In the genomic region with DNA sequence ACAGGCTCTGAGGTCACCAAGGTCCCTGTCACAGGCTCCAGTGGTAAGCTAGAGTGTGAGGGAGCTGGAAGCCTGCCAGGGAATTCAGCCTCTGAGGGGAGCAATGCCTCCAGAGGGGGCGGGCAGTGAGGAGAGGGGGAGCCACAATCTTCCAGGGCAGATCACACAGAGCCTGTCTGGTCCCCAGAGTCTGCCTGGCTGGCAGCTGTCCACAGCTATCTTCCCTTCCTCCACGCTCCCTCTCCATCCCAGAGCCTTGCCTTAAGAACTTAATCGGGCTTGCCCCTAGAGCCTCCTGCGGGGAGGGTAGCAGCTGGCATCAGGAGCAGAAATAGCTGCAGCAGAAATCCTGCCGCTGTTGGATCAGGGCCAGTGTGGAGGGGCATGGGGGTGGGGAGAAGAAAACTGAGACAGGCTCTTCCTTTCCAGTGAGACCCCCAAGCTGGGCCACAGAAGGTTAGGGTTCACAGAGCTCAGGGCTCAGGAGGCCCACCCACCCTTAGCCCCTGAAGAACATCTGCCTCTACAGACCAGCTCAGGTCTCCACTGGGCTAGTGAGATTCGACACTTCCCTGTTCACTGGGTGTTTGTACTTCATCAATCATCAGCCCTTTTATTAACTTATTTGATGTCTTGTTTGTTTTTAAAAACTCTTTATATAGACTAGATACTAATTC, we compare ENCODE assay signal across 9 mouse cellular contexts. TPM values are rescaled to one million over a fixed set of nuclear protein-coding genes. Genes with fewer than 3 reads are reported as not detected.
DNase-seq lines count a peak whose midpoint lies in the region; ATAC-seq and TF ChIP-seq lines count a peak whose summit lies in the region.
"Had no signal": no experiment of that assay in that cellular context is flagged by ENCODE, and none has a peak within 500 bp of the region (broad histone marks: within the 10 kb centered on the region; RNA-seq: fewer than 3 reads in every experiment).

No protein-coding gene starts in this region.

- H3K4me1 ChIP-seq in liver, postnatal 0 days (ENCODE audit: insufficient read depth) = no peaks in the 10 kb centered on the region
- no peaks in the 10 kb centered on the region; the same call in 1 of the 2 replicates for H3K4me1 ChIP-seq in forebrain, embryonic 11.5 days (replicated peaks; ENCODE audit: control insufficient read depth, insufficient read depth, low read length)
- H3K4me1 ChIP-seq in intestine, embryonic 15.5 days (replicated peaks) = peaks cover 17% of the 10 kb centered on the region
- peaks cover 32% of the 10 kb centered on the region for H3K4me1 ChIP-seq in midbrain, embryonic 12.5 days

- no peak overlapping the region for H3K4me3 ChIP-seq in liver, postnatal 0 days (ENCODE audit: low read depth, low read length)
- H3K4me3 ChIP-seq in forebrain, embryonic 11.5 days (ENCODE audit: low read depth, low read length) = no peak overlapping the region
- H3K4me3 ChIP-seq in intestine, embryonic 15.5 days (replicated peaks) = no peak overlapping the region
- no peak overlapping the region for H3K4me3 ChIP-seq in midbrain, embryonic 12.5 days

- no peaks in the 10 kb centered on the region for H3K9me3 ChIP-seq in liver, postnatal 0 days (ENCODE audit: low read length)
- H3K9me3 ChIP-seq in forebrain, embryonic 11.5 days (ENCODE audit: control insufficient read depth, low read length) = no peaks in the 10 kb centered on the region
- no peaks in the 10 kb centered on the region for H3K9me3 ChIP-seq in intestine, embryonic 15.5 days
- H3K9me3 ChIP-seq in midbrain, embryonic 12.5 days = no peaks in the 10 kb centered on the region

- no peak for TF ChIP-seq CTCF in liver, postnatal 0 days (IDR thresholded peaks at IDR 0.05; ENCODE audit: low read depth)

- H3K4me2 ChIP-seq in liver, postnatal 0 days (ENCODE audit: low read depth, low read length) = no peak overlapping the region
- H3K4me2 ChIP-seq in forebrain, embryonic 11.5 days (ENCODE audit: low read depth, low read length, severe bottlenecking) = no peak overlapping the region
- H3K4me2 ChIP-seq in intestine, embryonic 15.5 days (replicated peaks) = no peak overlapping the region
- no peak overlapping the region for H3K4me2 ChIP-seq in midbrain, embryonic 12.5 days (replicated peaks)

- no peak for TF ChIP-seq EP300 in liver, postnatal 0 days (IDR thresholded peaks at IDR 0.05; ENCODE audit: low read depth)

- no peaks in the 10 kb centered on the region for H3K27me3 ChIP-seq in liver, postnatal 0 days (ENCODE audit: insufficient read depth, low read length)
- H3K27me3 ChIP-seq in forebrain, embryonic 11.5 days (ENCODE audit: control insufficient read depth, insufficient read depth, low read length) = no peaks in the 10 kb centered on the region
- H3K27me3 ChIP-seq in intestine, embryonic 15.5 days (replicated peaks) = no peaks in the 10 kb centered on the region; the same call in 1 of the 2 replicates
- H3K27me3 ChIP-seq in midbrain, embryonic 12.5 days = peaks cover 6% of the 10 kb centered on the region; the same call in 1 of the 2 replicates

- H3K27ac ChIP-seq in liver, postnatal 0 days (ENCODE audit: low read depth) = no peak overlapping the region
- no peak overlapping the region for H3K27ac ChIP-seq in forebrain, embryonic 11.5 days (ENCODE audit: low read depth, low read length)
- no peak overlapping the region for H3K27ac ChIP-seq in intestine, embryonic 15.5 days
- H3K27ac ChIP-seq in midbrain, embryonic 12.5 days (replicated peaks) = peak overlapping the region; percentile 52

- H3K9ac ChIP-seq in liver, postnatal 0 days (replicated peaks) = no peak overlapping the region
- H3K9ac ChIP-seq in forebrain, embryonic 11.5 days (ENCODE audit: low read length) = no peak overlapping the region
- no peak overlapping the region for H3K9ac ChIP-seq in intestine, embryonic 15.5 days
- no peak overlapping the region for H3K9ac ChIP-seq in midbrain, embryonic 12.5 days (replicated peaks)

- no peaks in the 10 kb centered on the region for H3K36me3 ChIP-seq in liver, postnatal 0 days (replicated peaks; ENCODE audit: insufficient read depth, low read length)
- no peaks in the 10 kb centered on the region for H3K36me3 ChIP-seq in forebrain, embryonic 11.5 days (ENCODE audit: control insufficient read depth, insufficient read depth, low read length)
- no peaks in the 10 kb centered on the region for H3K36me3 ChIP-seq in intestine, embryonic 15.5 days
- H3K36me3 ChIP-seq in midbrain, embryonic 12.5 days = no peaks in the 10 kb centered on the region

- ATAC-seq in liver, postnatal 0 days = no peak
- ATAC-seq in forebrain, embryonic 11.5 days (replicated peaks; ENCODE audit: low FRiP score) = peak; percentile 55; the same call in 1 of the 2 replicates
- ATAC-seq in intestine, embryonic 15.5 days = peak; percentile 75
- ATAC-seq in midbrain, embryonic 12.5 days (ENCODE audit: low FRiP score, low read depth) = peak; percentile 76

- DNase-seq in liver = peak; percentile 52
- no peak for DNase-seq in liver, postnatal 0 days
- peak; percentile 56 for DNase-seq in forebrain, embryonic 11.5 days (ENCODE audit: low spot score)
- no peak for DNase-seq in spleen, adult 12 weeks (ENCODE audit: low spot score)
- no peak for DNase-seq in spleen, postnatal 36 days (ENCODE audit: low spot score in 2 of 2)
- DNase-seq in layer of hippocampus, postnatal 36 days = no peak

- WGBS in liver, postnatal 0 days (ENCODE audit: insufficient replicate concordance) = 54% methylated on average over 5 of the region's 6 CpGs
- WGBS in forebrain, embryonic 11.5 days = 49% methylated on average over 6 of the region's 6 CpGs
- WGBS in intestine, embryonic 15.5 days = 24% methylated on average over 6 of the region's 6 CpGs
- 19% methylated on average over 5 of the region's 6 CpGs for WGBS in midbrain, embryonic 12.5 days

RNA-seq across cellular contexts. Expression of a gene that starts 4.4 kb away (rescaled TPM):
- 0.09 and 0.12 TPM in 2 replicates for polyA plus RNA-seq in liver, postnatal 0 days (2015; fragmentation: Nextera tagmentation; extraction: Ambion mirVana)
- polyA plus RNA-seq in forebrain, embryonic 11.5 days (2014; fragmentation: Nextera tagmentation; extraction: Ambion mirVana) = 0.92 and 1.6 TPM in 2 replicates
- polyA plus RNA-seq in intestine, embryonic 15.5 days (2015; fragmentation: Nextera tagmentation; extraction: Ambion mirVana) = 0.18 and 0.20 TPM in 2 replicates
- 1.8 and 2.1 TPM in 2 replicates for polyA plus RNA-seq in midbrain, embryonic 12.5 days (2016; fragmentation: Nextera tagmentation; extraction: Ambion mirVana)
- total RNA-seq in layer of hippocampus, postnatal 36 days (2021) = under 1 TPM; 0.22 to 0.51 TPM
- total RNA-seq: hematopoietic stem cell, adult 5-6 weeks had no signal

Comparison
In these comparisons a context has a peak if more than half of its experiments do, and no peak if none do; other contexts are left out.
1. DNase-seq: peak in liver (single experiment) and forebrain, embryonic 11.5 days (single experiment); none in liver, postnatal 0 days (single experiment), spleen, adult 12 weeks (single experiment), spleen, postnatal 36 days (0 of 2) and layer of hippocampus, postnatal 36 days (0 of 2).